Mouse (Mus musculus): ENCODE results near the gene Pithd1.

Gene Pithd1

DNA sequence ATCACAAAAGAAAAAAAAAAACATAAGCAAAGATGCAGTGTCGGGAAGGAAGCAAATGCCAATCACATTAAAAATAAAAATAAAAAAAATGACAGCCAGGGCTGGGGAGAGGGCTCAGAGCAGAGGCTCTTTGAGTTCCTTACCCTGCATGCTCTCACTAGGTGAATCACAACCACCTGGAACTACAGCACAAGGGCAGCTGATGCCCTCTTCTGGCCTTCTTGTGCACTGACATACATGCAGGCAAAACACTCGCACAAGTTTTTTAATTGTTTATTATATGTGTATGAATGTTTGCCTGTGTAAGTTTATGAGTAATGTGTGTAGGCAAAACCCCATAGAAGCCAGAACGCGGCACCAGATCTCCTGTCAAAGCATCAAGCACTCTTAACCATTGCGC is 55.2 kb downstream of the Pithd1 start:
- in situ Hi-C loops (cut with MboI; ENCODE audit: low sequenced_read_pairs), result loop anchor here (10.0 kb wide), 1 partner anchor 127 kb away; no protein-coding TSS in a partner anchor

DNA sequence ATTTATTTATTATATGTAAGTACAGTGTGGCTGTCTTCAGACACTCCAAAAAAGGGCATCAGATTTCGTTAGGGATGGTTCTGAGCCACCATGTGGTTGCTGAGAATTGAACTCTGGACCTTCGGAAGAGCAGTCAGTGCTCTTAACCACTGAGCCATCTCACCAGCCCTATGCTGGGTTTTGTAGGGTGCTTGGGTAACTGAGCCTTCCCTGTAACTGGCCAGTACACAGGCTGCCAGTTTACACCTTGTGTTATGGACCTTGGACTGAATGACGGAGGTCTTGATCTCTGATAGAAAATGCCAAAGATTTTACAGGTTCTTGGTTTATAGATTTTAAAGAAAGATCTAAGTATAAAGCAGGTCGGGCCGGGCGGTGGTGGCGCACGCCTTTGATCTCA is 56.8 kb downstream of the Pithd1 start:
- in situ Hi-C loops (cut with MboI; ENCODE audit: low sequenced_read_pairs), result loop anchor here (10.0 kb wide), 1 partner anchor 125 kb away; no protein-coding TSS in a partner anchor

DNA sequence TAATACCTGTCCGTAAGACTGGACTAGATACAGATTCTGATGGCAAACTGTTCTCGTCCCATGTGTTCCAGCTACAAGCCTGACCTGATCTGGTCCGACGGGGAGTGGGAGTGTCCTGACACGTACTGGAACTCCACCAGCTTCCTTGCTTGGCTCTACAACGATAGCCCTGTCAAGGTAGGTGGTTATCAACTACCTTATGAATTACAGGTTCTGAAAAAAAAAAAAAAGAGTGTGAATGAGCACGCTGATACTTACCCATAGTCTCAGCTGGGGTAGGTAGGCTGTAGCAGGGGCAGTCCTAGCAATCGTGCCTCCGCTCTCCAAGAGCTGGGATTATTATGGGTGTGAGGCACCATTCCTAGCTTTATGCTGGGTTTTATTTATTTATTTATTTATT is 57.2 kb downstream of the Pithd1 start:
- in situ Hi-C loops (cut with MboI; ENCODE audit: low sequenced_read_pairs), result loop anchor here (10.0 kb wide), 1 partner anchor 125 kb away; no protein-coding TSS in a partner anchor

DNA sequence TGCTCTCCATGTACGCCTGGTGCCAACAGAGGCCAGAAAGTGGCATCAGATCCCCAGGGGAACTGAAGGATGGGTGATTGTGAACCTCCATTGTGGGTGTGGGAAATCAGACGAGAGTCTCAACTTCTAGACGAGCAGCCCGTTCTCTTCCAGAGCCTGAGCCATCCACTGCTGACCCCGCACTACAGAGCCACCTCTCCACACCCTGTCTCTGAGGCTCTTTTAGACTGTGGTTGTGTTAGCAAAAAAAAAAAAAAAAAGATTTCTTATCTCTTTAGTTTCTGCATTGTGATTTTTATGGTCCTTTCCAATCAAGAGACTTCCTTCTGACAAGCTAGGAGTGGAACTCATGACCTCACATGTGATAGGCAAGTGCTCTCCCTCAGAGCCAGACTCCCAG is 57.7 kb downstream of the Pithd1 start:
- in situ Hi-C loops (cut with MboI; ENCODE audit: low sequenced_read_pairs), result no loop called here

DNA sequence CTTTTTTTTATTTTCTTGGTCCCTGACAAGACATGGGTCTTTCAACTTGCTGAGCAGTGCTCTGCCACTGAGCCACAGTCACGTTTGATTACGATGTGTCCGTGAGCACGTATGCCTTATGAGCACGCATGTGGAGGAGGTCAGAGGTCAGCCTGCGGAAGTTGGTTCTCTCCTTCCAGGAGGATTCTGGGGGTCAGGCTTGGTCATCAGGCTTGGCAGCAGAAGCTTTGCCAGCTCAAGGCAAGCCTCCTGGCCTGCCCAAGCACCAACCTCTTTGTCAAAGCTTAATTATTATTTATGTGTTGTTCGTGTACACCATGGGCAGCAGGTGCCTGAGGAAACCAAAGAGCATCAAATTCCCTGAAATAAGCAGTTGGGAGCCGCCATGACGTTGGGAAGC is 58.7 kb downstream of the Pithd1 start:
- in situ Hi-C loops (cut with MboI; ENCODE audit: low sequenced_read_pairs), result no loop called here

DNA sequence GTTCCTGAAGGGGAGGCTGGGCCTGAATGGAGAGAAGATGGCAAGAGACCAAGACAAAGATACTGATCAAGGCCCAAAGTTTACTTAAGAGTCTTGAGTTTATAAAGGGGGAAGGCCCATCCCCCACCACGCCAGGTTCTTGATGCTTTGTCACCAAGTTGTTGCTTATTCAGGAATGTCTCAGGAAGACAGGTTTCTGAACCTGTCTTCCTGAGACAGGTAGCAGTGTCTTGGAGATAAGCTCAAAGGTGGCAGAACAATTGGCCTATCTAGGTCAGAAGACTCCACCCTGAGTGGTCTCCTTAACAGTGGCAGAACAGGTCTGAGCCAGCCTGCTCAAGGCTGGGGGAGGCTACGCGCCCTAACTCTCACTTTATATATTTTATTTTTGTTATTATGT is 60.2 kb downstream of the Pithd1 start:
- in situ Hi-C loops (cut with MboI; ENCODE audit: low sequenced_read_pairs), result no loop called here

DNA sequence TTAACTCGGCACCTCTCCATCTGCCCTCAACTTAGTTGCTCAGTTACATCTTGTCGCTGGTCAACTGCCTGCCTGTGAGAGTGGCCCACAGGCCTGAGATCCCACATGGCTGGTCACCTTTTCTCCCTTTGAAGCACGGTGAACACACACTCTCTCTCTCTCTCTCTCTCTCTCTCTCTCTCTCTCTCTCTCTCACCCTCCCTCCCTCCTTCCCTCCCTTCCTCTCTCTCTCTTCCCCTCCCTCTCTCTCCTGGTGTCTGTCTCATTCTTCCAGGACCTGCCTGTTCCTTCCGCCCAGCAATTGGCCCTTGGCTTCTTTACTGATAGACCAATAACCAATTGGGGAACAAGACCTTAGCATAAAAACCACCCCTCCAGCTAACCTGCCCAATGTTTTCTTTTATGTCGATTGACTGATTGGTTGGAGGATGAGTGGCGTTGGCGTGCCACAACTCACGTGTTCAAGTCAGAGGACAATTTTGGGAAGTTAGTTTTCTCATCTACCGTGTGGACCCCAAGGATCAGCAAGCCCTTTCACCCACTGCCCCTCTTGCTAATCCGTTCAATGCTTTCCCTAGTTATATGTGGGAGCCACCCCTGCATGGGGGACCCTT is 60.8 kb downstream of the Pithd1 start:
- in situ Hi-C loops (cut with MboI; ENCODE audit: low sequenced_read_pairs), result no loop called here

Measured in CH12F3 (cell line).